Mouse (Mus musculus) cerebellum, adult 8-10 months (tissue): Measurements from ENCODE around the gene Wdr81.

Source experiments
- DNase-seq: peaks from one replicate; pipeline ENCODE4 v3.0.0; 2022

Wdr81 gene

DNA sequence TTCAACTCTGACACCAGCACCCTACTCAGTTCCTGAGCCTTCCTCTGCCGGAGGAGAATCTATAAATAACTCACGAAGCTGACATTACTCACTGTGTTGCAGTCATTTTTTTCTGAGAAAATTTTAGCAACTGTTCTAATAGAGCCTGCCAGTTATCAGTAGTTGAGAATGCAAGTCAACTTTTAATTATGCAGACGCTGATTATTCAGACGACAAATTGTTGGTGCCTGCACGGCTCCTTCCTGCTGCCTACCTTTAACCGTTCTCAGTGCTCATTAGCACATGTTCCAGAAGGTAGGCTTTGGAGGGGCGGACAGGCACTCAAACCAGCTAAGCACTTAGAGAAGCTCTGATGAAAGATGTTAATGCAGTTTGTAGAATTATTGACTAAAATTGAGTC, 57.1 kb downstream of the Wdr81 start:
- DNase-seq, result no peak

DNA sequence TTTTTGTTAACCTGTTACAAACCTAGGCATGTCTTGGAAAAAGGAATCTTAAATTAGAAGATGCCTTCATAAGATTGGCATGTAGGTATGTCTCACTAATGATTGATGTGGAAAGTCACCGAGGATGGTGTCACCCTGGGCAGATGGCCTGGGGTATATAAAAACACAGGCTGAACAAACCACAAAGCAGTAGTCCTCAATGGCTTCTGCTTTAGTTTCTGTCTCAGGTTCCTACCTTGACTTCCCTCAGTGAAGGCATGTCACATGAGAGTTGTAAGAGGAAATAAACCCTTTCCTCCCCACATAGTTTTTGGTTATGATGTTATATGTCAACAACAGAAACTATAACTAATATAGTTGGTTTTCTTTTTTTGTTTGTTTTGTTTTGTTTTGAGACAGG, 58.9 kb downstream of the Wdr81 start:
- no peak for DNase-seq
